Mouse (Mus musculus): ENCODE data around the gene Tmem185b. TPM values are rescaled to one million over a fixed set of nuclear protein-coding genes. Genes with fewer than 3 reads are reported as not detected.

Tmem185b gene
- polyA plus RNA-seq, 1 experiment from 2014 or later = 16.8 TPM

GRCm38 (mm10) chr1:119543316-119543715, 17.4 kb downstream of the Tmem185b start:
- Histone ChIP-seq H3K36me3 (ENCODE audit: control insufficient read depth, insufficient read depth) (no peaks in the 10 kb centered on the region), H3K9ac (replicated peaks; ENCODE audit: low read depth, low read length) (no peak overlapping the region), H3K4me3 (replicated peaks; ENCODE audit: low read length) (no peak overlapping the region), H3K27ac (ENCODE audit: low read length) (no peak overlapping the region), H3K9me3 (ENCODE audit: control insufficient read depth, low read length) (no peaks in the 10 kb centered on the region), H3K4me1 (replicated peaks; ENCODE audit: control insufficient read depth, insufficient read depth, low read length) (no peaks in the 10 kb centered on the region), H3K4me2 (ENCODE audit: low read length) (no peak overlapping the region), H3K27me3 (replicated peaks; ENCODE audit: control insufficient read depth, insufficient read depth, low read length) (no peaks in the 10 kb centered on the region)
- WGBS = 90% methylated on average over 6 of the region's 6 CpGs
- ATAC-seq = no peak

GRCm38 (mm10) chr1:119544611-119545155, 18.7 kb downstream of the Tmem185b start:
- 90% methylated on average over 5 of the region's 5 CpGs for WGBS
- Histone ChIP-seq H3K27ac (ENCODE audit: low read length) (no peak overlapping the region), H3K4me2 (ENCODE audit: low read length) (no peak overlapping the region), H3K4me3 (replicated peaks; ENCODE audit: low read length) (no peak overlapping the region), H3K9me3 (ENCODE audit: control insufficient read depth, low read length) (no peaks in the 10 kb centered on the region), H3K4me1 (replicated peaks; ENCODE audit: control insufficient read depth, insufficient read depth, low read length) (no peaks in the 10 kb centered on the region), H3K27me3 (replicated peaks; ENCODE audit: control insufficient read depth, insufficient read depth, low read length) (no peaks in the 10 kb centered on the region), H3K9ac (replicated peaks; ENCODE audit: low read depth, low read length) (no peak overlapping the region), H3K36me3 (ENCODE audit: control insufficient read depth, insufficient read depth) (no peaks in the 10 kb centered on the region)
- no peak for ATAC-seq

- no peaks in the 10 kb centered on the region for H3K4me1 ChIP-seq (replicated peaks; ENCODE audit: control insufficient read depth, insufficient read depth, low read length)
- no peak overlapping the region for H3K27ac ChIP-seq (ENCODE audit: low read length)
- H3K36me3 ChIP-seq (ENCODE audit: control insufficient read depth, insufficient read depth) = no peaks in the 10 kb centered on the region
- no peak overlapping the region for H3K4me3 ChIP-seq (replicated peaks; ENCODE audit: low read length)
- H3K27me3 ChIP-seq (replicated peaks; ENCODE audit: control insufficient read depth, insufficient read depth, low read length) = no peaks in the 10 kb centered on the region
- no peaks in the 10 kb centered on the region for H3K9me3 ChIP-seq (ENCODE audit: control insufficient read depth, low read length)
- WGBS = 92% methylated on average over 2 of the region's 2 CpGs
- H3K4me2 ChIP-seq (ENCODE audit: low read length) = no peak overlapping the region
- no peak overlapping the region for H3K9ac ChIP-seq (replicated peaks; ENCODE audit: low read depth, low read length)
- ATAC-seq = no peak
Measured at GRCm38 (mm10) chr1:119545164-119545563, 19.2 kb downstream of the Tmem185b start.

- Histone ChIP-seq H3K9ac (replicated peaks; ENCODE audit: low read depth, low read length) (no peak overlapping the region), H3K4me3 (replicated peaks; ENCODE audit: low read length) (no peak overlapping the region), H3K4me1 (replicated peaks; ENCODE audit: control insufficient read depth, insufficient read depth, low read length) (no peaks in the 10 kb centered on the region), H3K27me3 (replicated peaks; ENCODE audit: control insufficient read depth, insufficient read depth, low read length) (no peaks in the 10 kb centered on the region), H3K27ac (ENCODE audit: low read length) (no peak overlapping the region), H3K9me3 (ENCODE audit: control insufficient read depth, low read length) (no peaks in the 10 kb centered on the region), H3K4me2 (ENCODE audit: low read length) (no peak overlapping the region), H3K36me3 (ENCODE audit: control insufficient read depth, insufficient read depth) (no peaks in the 10 kb centered on the region)
- 95% methylated on average over 4 of the region's 4 CpGs for WGBS
- ATAC-seq = no peak
Measured at GRCm38 (mm10) chr1:119545671-119546070, 19.7 kb downstream of the Tmem185b start.

- no peak for ATAC-seq
Measured at GRCm38 (mm10) chr1:119546490-119546889, 20.5 kb downstream of the Tmem185b start.

GRCm38 (mm10) chr1:119548668-119549326, 22.8 kb downstream of the Tmem185b start:
- no peak overlapping the region for H3K9ac ChIP-seq (replicated peaks; ENCODE audit: low read depth, low read length)
- 67% methylated on average over 7 of the region's 7 CpGs for WGBS

More at GRCm38 (mm10) chr1:119546490-119546889, 20.5 kb downstream of the Tmem185b start:
- Histone ChIP-seq H3K27me3 (replicated peaks; ENCODE audit: control insufficient read depth, insufficient read depth, low read length) (no peaks in the 10 kb centered on the region), H3K36me3 (ENCODE audit: control insufficient read depth, insufficient read depth) (no peaks in the 10 kb centered on the region), H3K27ac (ENCODE audit: low read length) (no peak overlapping the region), H3K9ac (replicated peaks; ENCODE audit: low read depth, low read length) (no peak overlapping the region), H3K4me3 (replicated peaks; ENCODE audit: low read length) (no peak overlapping the region), H3K4me1 (replicated peaks; ENCODE audit: control insufficient read depth, insufficient read depth, low read length) (no peaks in the 10 kb centered on the region), H3K9me3 (ENCODE audit: control insufficient read depth, low read length) (no peaks in the 10 kb centered on the region), H3K4me2 (ENCODE audit: low read length) (no peak overlapping the region)
- 88% methylated on average over 3 of the region's 3 CpGs for WGBS

GRCm38 (mm10) chr1:119549327-119549689, 23.3 kb downstream of the Tmem185b start:
- no peak overlapping the region for H3K9ac ChIP-seq (replicated peaks; ENCODE audit: low read depth, low read length)
- no peak for ATAC-seq
- no peak overlapping the region for H3K27ac ChIP-seq (ENCODE audit: low read length)
- 91% methylated on average over 7 of the region's 7 CpGs for WGBS
- H3K4me1 ChIP-seq (replicated peaks; ENCODE audit: control insufficient read depth, insufficient read depth, low read length) = no peaks in the 10 kb centered on the region
- H3K4me3 ChIP-seq (replicated peaks; ENCODE audit: low read length) = no peak overlapping the region
- H3K27me3 ChIP-seq (replicated peaks; ENCODE audit: control insufficient read depth, insufficient read depth, low read length) = no peaks in the 10 kb centered on the region
- H3K9me3 ChIP-seq (ENCODE audit: control insufficient read depth, low read length) = no peaks in the 10 kb centered on the region
- H3K4me2 ChIP-seq (ENCODE audit: low read length) = no peak overlapping the region
- H3K36me3 ChIP-seq (ENCODE audit: control insufficient read depth, insufficient read depth) = no peaks in the 10 kb centered on the region

More at GRCm38 (mm10) chr1:119548668-119549326, 22.8 kb downstream of the Tmem185b start:
- no peak overlapping the region for H3K4me3 ChIP-seq (replicated peaks; ENCODE audit: low read length)
- H3K4me2 ChIP-seq (ENCODE audit: low read length) = no peak overlapping the region
- H3K27me3 ChIP-seq (replicated peaks; ENCODE audit: control insufficient read depth, insufficient read depth, low read length) = no peaks in the 10 kb centered on the region
- ATAC-seq = peak; percentile 74
- no peaks in the 10 kb centered on the region for H3K4me1 ChIP-seq (replicated peaks; ENCODE audit: control insufficient read depth, insufficient read depth, low read length)
- no peaks in the 10 kb centered on the region for H3K9me3 ChIP-seq (ENCODE audit: control insufficient read depth, low read length)
- H3K36me3 ChIP-seq (ENCODE audit: control insufficient read depth, insufficient read depth) = no peaks in the 10 kb centered on the region
- H3K27ac ChIP-seq (ENCODE audit: low read length) = no peak overlapping the region

- no peak for ATAC-seq
- H3K4me2 ChIP-seq (ENCODE audit: low read length) = no peak overlapping the region
- H3K36me3 ChIP-seq (ENCODE audit: control insufficient read depth, insufficient read depth) = no peaks in the 10 kb centered on the region
- no peak overlapping the region for H3K9ac ChIP-seq (replicated peaks; ENCODE audit: low read depth, low read length)
- no peaks in the 10 kb centered on the region for H3K9me3 ChIP-seq (ENCODE audit: control insufficient read depth, low read length)
- no peak overlapping the region for H3K4me3 ChIP-seq (replicated peaks; ENCODE audit: low read length)
- H3K27ac ChIP-seq (ENCODE audit: low read length) = no peak overlapping the region
- no peaks in the 10 kb centered on the region for H3K27me3 ChIP-seq (replicated peaks; ENCODE audit: control insufficient read depth, insufficient read depth, low read length)
- 93% methylated on average over 2 of the region's 2 CpGs for WGBS
- no peaks in the 10 kb centered on the region for H3K4me1 ChIP-seq (replicated peaks; ENCODE audit: control insufficient read depth, insufficient read depth, low read length)
Measured at GRCm38 (mm10) chr1:119550064-119550463, 24.1 kb downstream of the Tmem185b start.

- no peaks in the 10 kb centered on the region for H3K9me3 ChIP-seq (ENCODE audit: control insufficient read depth, low read length)
Measured at GRCm38 (mm10) chr1:119551651-119552050, 25.7 kb downstream of the Tmem185b start.

More at GRCm38 (mm10) chr1:119551651-119552050, 25.7 kb downstream of the Tmem185b start:
- ATAC-seq = no peak
- Histone ChIP-seq H3K4me2 (ENCODE audit: low read length) (no peak overlapping the region), H3K4me3 (replicated peaks; ENCODE audit: low read length) (no peak overlapping the region), H3K36me3 (ENCODE audit: control insufficient read depth, insufficient read depth) (no peaks in the 10 kb centered on the region), H3K9ac (replicated peaks; ENCODE audit: low read depth, low read length) (no peak overlapping the region), H3K27me3 (replicated peaks; ENCODE audit: control insufficient read depth, insufficient read depth, low read length) (no peaks in the 10 kb centered on the region), H3K27ac (ENCODE audit: low read length) (no peak overlapping the region), H3K4me1 (replicated peaks; ENCODE audit: control insufficient read depth, insufficient read depth, low read length) (no peaks in the 10 kb centered on the region)
- 98% methylated on average over 1 of the region's 1 CpGs for WGBS

All from forebrain, embryonic 16.5 days (tissue).